Mouse (Mus musculus) layer of hippocampus, postnatal 25 days (tissue): Measurements from ENCODE around the gene Gucy2c. TPM values are rescaled to one million over a fixed set of nuclear protein-coding genes. Genes with fewer than 3 reads are reported as not detected.
"Not testable (repeated sequence)": the region's sequence is repeated elsewhere in the genome, so short reads cannot be mapped to it uniquely, and the experiment has no call there.

Experiments
- DNase-seq, 2 experiments: peaks; one replicate each; pipeline ENCODE4 v3.0.0; 2022; ENCODE audit warnings: mixed read lengths in 2 of 2, low spot score in 1 of 2; ENCODE audit errors: extremely low spot score in 1 of 2
- total RNA-seq, 2 experiments: library from RNA; stranded (reverse); gene quantifications; 2 replicates each; pipeline ENCODE4 v1.2.3; 2021

Gene Gucy2c
- total RNA-seq, 2 experiments from 2014 or later: 0.56 to 0.79 TPM

DNA sequence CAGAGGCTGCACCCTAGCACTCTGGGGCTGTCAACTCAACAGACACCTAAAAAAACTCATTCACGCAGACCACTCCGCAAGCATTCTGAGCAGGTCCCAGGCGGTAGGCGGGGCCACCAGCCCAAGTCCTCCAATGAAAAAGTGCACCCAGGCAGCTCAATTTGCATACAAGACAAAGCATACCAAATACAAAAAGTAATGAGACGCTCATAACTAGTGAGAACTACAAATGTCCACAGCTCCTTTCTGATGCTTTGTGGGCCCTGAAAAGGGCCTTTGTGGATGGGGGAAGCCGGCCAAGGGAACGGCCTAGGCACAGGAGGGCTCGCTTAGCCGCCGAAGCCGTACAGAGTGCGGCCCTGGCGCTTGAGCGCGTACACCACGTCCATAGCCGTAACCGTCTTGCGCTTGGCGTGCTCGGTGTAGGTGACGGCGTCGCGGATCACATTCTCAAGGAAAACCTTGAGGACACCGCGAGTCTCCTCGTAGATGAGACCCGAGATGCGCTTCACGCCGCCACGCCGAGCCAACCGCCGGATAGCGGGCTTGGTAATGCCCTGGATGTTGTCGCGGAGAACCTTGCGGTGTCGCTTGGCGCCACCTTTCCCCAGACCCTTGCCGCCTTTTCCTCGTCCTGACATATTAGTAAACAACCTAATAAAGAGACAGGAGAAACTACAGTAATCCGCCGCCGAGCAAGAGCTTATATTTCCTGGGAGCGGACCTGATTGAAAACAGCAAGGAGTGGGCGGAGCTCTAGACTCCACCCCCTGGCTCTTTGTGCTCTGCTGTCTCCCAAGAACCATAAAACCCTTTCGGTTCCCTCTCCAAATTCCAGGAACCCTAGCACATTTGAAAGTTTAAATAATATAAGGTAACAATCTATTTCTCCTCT, 22.4 kb upstream of the Gucy2c start, which contains the start of gene Hist4h4:
Gene Hist4h4, minus strand, starts transcription at position 677 of the 895 bp plus-strand sequence.
- DNase-seq: peak; percentile 98 to 99

DNA sequence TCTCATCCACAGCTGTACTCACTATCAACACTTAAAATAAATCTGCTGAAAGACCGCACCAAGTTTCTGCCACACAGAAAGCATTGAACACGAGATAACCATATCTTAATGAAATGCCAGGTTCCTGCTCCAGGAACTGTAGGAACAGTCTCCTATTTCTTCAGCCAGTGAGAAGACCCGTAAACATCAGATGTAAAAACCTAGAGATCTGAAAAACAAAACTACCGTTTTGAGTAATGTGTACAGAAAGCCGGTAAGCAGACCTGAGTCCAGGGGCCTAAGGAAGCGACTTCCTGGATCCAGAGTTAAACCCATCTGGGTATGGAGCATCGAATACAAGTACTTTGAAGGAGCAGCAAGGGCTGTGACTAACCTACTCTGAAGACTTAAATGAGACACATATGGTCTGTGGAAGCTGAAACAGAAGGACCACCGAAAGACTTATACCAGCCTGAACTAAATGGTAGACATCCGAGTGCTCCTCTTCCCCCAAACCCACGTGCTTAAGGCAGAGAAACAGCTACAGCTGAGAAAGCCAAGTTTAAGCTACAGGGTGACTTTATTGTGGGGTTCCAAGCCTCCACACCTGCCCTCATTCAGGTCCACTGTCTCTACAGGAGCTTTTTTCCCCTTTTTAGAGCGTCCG, 21.7 kb upstream of the Gucy2c start:
- no peak for DNase-seq

DNA sequence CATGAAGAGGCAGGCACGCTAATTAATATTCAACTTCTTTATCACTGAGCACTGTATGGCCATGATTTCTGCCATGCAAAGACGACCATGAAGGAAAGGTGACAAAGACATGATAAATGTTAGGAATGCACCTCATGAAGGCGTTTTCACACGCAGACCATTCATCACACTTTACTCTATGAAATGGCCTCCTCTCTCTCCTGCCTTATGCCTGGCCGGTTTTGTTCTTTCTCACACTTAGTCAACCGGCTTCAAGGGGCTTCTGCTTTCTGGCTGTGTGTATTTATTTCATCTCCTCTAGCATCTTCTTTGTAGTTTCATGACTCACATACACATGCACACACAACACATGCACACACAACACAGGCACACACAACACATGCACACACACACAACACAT, 19.7 kb upstream of the Gucy2c start:
- DNase-seq: no peak

- no peak for DNase-seq
These were observed 19.1 kb upstream of the Gucy2c start for GRCm38 (mm10) chr6:136800710-136801109.

- not testable (repeated sequence) for DNase-seq
These were observed 16.5 kb upstream of the Gucy2c start for GRCm38 (mm10) chr6:136797874-136798693.

DNA sequence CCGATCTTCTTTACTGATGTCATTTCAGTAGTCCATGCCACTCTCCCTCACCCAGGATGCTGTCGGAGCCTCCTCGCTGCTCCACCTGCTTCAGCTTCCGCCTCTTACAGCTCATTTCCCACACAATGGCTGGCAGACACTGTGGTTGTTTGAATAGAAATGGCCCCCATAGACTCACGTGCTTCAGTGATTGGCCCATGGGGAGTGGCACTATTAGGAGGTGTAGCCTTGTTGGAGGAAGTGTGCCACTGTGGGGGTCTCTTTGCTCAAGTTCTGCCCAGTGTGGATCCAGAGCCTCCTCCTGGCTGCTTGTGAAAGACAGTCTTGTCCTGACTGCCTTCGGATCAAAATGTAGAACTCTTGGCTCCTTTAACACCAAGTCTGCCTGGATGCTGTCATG, 14.3 kb upstream of the Gucy2c start:
- no peak for DNase-seq

GRCm38 (mm10) chr6:136795110-136795509, 13.5 kb upstream of the Gucy2c start:
- no peak for DNase-seq

DNA sequence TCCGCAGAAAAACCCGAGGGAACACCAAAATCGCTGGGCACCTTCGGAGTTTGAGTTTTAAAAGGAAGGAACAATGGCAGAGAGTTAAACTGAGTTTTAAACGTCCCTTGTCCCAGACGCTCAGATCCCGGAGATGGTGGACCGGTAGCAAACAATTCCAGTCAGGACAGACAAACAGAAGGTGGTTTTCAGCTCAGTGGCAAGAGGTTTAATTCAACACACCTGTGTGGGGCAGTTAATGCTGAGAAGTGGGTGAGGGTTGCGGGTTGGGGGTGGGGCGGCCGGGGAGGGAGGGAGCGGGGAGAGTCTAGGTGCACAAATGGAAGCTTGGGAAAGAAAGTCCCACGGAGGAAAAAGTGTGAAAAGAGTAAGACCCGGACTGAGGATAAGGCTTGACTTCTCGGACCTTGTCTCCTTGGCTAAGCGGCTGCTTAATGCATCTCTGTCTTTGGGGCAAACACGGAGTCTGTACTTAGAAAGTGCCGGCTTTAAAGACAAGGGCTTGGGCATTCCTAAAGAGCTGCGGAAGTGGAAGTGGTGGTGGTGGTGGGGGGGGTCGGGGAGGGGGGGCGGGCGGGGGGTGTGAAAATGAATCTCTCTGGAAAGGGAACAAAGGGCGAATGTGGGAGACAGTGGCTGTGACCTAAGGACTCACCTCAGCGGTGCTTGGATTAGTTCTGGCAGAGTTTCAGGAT, 12.4 kb upstream of the Gucy2c start:
- no peak for DNase-seq

GRCm38 (mm10) chr6:136792884-136793758, 11.6 kb upstream of the Gucy2c start:
- DNase-seq: no peak

DNA sequence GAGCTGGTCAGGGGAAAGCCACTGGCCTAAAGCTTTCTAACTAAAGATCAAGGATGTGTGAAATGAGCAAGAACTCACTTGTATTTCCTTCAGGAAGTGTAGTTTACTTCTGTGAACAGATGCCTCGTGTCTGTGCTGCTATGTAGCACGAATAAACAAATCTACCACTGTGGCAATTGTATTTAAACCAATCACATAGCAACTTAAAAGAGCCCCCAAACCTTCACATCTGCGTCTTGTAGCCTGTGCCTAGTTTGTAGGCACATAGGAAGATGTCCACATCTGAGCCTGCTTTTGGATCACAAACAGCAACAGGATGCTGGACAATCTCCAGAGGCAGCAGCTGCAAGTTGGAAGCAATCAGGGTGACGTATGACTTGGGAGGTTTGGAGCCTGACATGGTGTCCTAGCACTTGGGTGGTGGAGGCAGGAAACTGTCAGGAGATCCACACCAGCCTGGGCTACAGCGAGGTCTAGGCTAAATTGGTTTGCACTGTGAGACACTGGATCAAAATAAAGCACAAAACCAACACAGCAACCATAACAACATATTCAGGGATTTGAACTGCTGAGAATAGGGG, 7.9 kb upstream of the Gucy2c start:
- no peak for DNase-seq

DNA sequence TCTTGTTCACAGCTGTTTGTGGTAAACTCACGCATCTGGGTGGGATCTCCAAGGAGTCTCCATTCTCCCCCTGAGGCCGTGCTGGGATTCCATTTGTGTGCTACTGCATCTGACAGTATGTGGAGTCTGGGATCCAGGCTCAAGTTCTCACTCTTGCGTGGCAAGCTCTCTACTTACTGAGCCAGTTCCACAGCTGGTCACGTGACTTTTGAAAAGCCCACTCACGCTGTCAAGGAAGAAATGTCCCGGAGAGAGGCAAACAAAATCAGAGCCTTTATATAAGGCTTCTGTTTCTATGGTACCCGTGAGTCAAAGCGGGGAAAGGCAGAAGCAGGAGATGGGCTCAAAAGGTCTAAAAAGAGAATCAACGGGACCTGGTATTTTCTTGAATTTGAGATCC, 1.2 kb upstream of the Gucy2c start:
- no peak for DNase-seq

DNA sequence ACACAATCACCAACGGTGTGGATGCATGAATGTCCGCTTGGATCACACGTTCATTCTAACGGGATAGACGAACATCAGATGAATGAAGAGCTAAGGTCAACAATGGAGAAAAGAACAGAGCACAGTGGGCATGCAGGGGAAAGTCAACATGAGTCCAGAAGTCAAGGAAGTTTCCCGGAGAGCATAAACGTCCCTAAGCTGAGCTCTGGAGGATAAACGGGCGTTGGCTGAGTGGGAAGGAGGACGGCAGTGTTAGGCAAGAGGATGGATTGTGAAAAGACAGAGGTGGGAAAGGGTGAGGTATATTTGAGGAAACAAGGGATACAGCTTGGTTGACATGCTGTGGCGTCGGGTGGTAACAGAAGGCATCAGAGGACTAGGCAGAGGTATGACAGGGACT, 581 bp upstream of the Gucy2c start:
- no peak for DNase-seq

DNA sequence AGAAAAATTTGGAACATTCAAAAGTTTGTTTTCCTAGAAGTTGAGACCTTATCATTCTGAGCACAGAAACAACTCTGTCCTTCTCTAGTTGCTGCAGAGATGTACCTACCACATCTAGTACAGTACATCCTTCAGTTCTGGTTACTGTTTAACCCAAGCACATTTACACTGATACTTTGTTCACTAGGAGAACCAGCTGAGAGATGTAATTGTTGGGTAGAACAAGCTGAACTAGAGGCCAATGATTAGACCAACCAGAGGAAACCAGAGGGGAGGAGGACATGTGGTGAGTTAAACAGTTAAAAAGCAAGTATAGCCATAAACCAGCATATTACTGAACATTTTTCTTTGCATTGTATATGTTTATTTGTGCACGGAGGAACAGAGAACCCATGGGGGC, 5.2 kb downstream of the Gucy2c start:
- DNase-seq: no peak

DNA sequence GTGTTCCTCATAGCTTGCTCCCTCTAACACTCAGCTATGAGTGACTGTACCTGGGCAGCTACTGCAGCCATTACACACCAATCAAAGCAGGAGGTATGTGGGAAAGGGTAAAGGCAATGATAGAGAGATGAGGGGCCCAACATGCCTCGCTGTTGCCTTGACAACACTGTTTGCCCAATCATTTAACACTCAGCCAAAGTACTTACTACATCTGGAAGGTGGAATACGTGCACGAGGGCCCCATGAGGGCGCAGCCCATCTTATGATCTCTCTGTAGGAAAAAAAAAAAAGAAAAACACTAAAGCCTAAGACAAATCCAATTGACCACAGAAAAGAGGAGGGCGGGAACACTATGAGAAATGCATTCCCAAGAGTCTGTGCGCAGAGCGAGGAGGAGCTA, 11.7 kb downstream of the Gucy2c start:
- no peak for DNase-seq

GRCm38 (mm10) chr6:136769143-136769542, 12.4 kb downstream of the Gucy2c start:
- no peak for DNase-seq

DNA sequence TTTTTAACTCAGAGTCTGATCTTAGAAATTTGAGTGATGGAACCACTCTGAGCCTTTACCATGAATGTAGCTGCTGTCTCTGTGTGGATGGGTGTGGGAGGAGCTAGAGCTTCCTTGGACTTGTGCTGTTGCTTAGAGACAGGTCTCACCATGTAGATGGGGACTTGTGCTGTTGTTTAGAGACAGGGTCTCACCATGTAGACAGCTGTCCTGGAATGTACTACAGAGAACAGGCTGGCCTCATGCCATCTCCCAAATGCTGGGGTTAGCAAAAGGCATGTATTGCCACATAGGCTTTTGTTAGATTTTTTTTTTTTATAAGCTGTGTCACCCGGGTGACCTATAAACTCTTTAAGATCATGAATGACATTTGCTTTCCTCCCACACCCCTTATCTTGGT, 17.7 kb downstream of the Gucy2c start:
- no peak for DNase-seq

- DNase-seq: no peak
These were observed 31.0 kb downstream of the Gucy2c start for GRCm38 (mm10) chr6:136750567-136750966.

DNA sequence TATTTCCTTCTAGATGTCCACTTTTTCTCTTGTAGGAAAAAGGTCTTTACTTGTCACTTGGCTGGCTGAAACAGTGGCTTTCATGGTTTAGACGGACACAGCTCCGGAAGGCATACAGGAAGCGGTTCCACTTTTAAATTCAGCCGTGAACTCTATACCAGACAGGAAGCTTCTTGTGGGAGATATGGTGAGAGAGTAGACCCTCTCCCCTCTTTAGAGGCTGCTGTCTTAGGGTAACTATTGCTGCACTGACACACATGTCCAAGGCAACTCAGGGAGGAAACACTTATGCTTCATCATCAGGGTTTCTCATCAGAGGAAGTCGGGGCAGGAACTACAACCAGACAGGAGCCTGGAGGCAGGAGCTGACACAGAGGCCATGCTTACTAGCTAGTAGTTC, 36.0 kb downstream of the Gucy2c start:
- no peak for DNase-seq

- DNase-seq: no peak
These were observed 37.8 kb downstream of the Gucy2c start for GRCm38 (mm10) chr6:136743729-136744128.
